Mouse (Mus musculus) testis, postnatal 10 days (tissue): ENCODE data around the gene Gm13043.
"Not testable (repeated sequence)": the region's sequence is repeated elsewhere in the genome, so short reads cannot be mapped to it uniquely, and the experiment has no call there.

Experiments
- DNase-seq: peaks from one replicate; pipeline ENCODE4 v3.0.0; 2021; ENCODE audit warnings: low spot score

Gm13043 gene

DNA sequence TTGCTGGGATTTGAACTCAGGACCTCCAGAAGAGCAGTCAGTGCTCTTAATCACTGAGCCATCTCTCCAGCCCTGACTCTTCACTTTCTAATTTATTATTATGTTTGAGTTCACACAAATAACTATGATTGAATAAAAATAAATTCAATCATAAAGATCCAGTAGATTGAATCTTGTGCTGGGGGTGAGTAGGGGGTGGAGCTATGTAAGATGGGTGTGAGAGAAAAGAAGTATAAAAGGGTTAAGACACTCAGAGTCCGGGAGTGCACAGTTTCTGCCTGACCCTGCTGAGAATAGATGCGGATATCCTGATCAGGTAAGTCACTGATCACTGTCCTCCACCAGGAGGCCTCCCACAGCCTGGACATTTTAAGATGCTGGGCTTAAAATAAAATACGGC is at the start of gene Gm13043:
Gene Gm13043, plus strand, starts transcription at position 301 of the 400 bp plus-strand sequence.
- DNase-seq: no peak

DNA sequence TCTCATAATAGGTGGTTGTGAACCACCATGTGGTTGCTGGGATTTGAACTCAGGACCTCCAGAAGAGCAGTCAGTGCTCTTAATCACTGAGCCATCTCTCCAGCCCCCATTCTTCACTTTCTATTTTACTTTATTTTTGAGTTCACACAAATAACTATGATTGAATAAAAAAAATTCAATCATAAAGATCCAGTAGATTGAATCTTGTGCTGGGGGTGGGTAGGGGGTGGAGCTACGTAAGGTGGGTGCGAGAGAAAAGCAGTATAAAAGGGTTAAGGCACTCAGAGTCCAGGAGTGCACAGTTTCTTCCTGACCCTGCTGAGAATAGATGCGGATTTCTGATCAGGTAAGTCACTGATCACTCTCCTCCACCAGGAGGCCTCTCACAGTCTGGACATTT is 24.5 kb downstream of the Gm13043 start, which contains the start of gene Gm13040:
Gene Gm13040, plus strand, starts transcription at position 301 of the 400 bp plus-strand sequence.
- not testable (repeated sequence) for DNase-seq

DNA sequence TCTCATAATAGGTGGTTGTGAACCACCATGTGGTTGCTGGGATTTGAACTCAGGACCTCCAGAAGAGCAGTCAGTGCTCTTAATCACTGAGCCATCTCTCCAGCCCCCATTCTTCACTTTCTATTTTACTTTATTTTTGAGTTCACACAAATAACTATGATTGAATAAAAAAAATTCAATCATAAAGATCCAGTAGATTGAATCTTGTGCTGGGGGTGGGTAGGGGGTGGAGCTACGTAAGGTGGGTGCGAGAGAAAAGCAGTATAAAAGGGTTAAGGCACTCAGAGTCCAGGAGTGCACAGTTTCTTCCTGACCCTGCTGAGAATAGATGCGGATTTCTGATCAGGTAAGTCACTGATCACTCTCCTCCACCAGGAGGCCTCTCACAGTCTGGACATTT is 40.3 kb downstream of the Gm13043 start, which contains the start of the genes BC080695 and Gm13057:
Gene BC080695, plus strand, starts transcription at position 301 of the 400 bp plus-strand sequence.
Gene Gm13057, plus strand, starts transcription at position 310 of the 400 bp plus-strand sequence.
- DNase-seq: not testable (repeated sequence)
